8 mouse cellular contexts compared by ENCODE assay signal in genomic region chr6:115601715-115602523, GRCm38 (mm10). TPM values are rescaled to one million over a fixed set of nuclear protein-coding genes. Genes with fewer than 3 reads are reported as not detected.
DNase-seq lines count a peak whose midpoint lies in the region; ATAC-seq lines count a peak whose summit lies in the region.

Mkrn2 (plus strand) TSS chr6:115601902.

- under 1% methylated on average over 61 of the region's 61 CpGs for WGBS in intestine, embryonic 14.5 days
- WGBS in midbrain, embryonic 10.5 days: under 1% methylated on average over 52 of the region's 61 CpGs

- no peaks in the 10 kb centered on the region for H3K9me3 ChIP-seq in intestine, embryonic 14.5 days (ENCODE audit: control insufficient read depth, low read length)
- H3K9me3 ChIP-seq in midbrain, embryonic 10.5 days (replicated peaks): no peaks in the 10 kb centered on the region

- intact Hi-C loops in gastrocnemius, postnatal 36 days (cut with DNase I): no loop called here
- intact Hi-C loops in left cerebral cortex, postnatal 36 days (cut with DNase I): loop anchor here (5.0 kb wide), 1 partner anchor 75 kb away; the partner anchor contains the start of gene Raf1

- peak within 1 kb of the TSS; percentile 82 for H3K4me2 ChIP-seq in intestine, embryonic 14.5 days (ENCODE audit: low read length)

- peak within 1 kb of the TSS; percentile 60 for H3K27ac ChIP-seq in intestine, embryonic 14.5 days (ENCODE audit: low read depth)
- peak within 1 kb of the TSS; percentile 90 for H3K27ac ChIP-seq in midbrain, embryonic 10.5 days (replicated peaks)

- H3K4me3 ChIP-seq in intestine, embryonic 14.5 days (ENCODE audit: low read depth, low read length): peak within 1 kb of the TSS; percentile 70
- peak within 1 kb of the TSS; percentile 94 for H3K4me3 ChIP-seq in midbrain, embryonic 10.5 days

- peak; percentile 96 for ATAC-seq in intestine, embryonic 14.5 days (replicated peaks; ENCODE audit: low FRiP score, low TSS enrichment, low read depth)

- peak; percentile 58 for DNase-seq in adrenal gland, adult 8-10 months
- peak; percentile 90 for DNase-seq in embryo, embryonic 11 days
- peak; percentile 73 to 81 for DNase-seq in gastrocnemius, postnatal 36 days
- peak; percentile 97 for DNase-seq in intestine, embryonic 14.5 days (ENCODE audit: low spot score)
- DNase-seq in left cerebral cortex, postnatal 36 days (ENCODE audit: low spot score in 2 of 2): peak; percentile 82 to 84
- peak; percentile 89 for DNase-seq in midbrain, embryonic 10.5 days (ENCODE audit: low spot score)
- DNase-seq in right cerebral cortex, postnatal 36 days (ENCODE audit: low spot score in 2 of 2): peak; percentile 29 to 55
- peak; percentile 80 to 85 for DNase-seq in urinary bladder, postnatal 4 days (ENCODE audit: low spot score in 2 of 2)

- H3K4me1 ChIP-seq in intestine, embryonic 14.5 days (replicated peaks; ENCODE audit: control insufficient read depth, insufficient read depth, low read length): 0 out of 2 replicates have a peak, but pooled peaks cover 8% of the 10 kb centered on the region
- peaks cover 14% of the 10 kb centered on the region for H3K4me1 ChIP-seq in midbrain, embryonic 10.5 days

- no peaks in the 10 kb centered on the region for H3K27me3 ChIP-seq in intestine, embryonic 14.5 days (replicated peaks; ENCODE audit: control insufficient read depth, insufficient read depth, low read length)
- no peaks in the 10 kb centered on the region for H3K27me3 ChIP-seq in midbrain, embryonic 10.5 days (ENCODE audit: low read depth, poor library complexity, severe bottlenecking)

- 0 out of 2 replicates have a peak, but pooled peaks cover 9% of the 10 kb centered on the region for H3K36me3 ChIP-seq in intestine, embryonic 14.5 days (ENCODE audit: control insufficient read depth, insufficient read depth, low read length)
- no peaks in the 10 kb centered on the region; the same call in 1 of the 2 replicates for H3K36me3 ChIP-seq in midbrain, embryonic 10.5 days

- peak within 1 kb of the TSS; percentile 64 for H3K9ac ChIP-seq in intestine, embryonic 14.5 days (ENCODE audit: low read length)

RNA-seq across cellular contexts. Expression of gene Mkrn2, which starts in this region (rescaled TPM):
- 10 to 100 TPM; 37.8 to 44.7 (median 42.6) TPM for total RNA-seq in adrenal gland, adult 8-10 months (2022)
- 10 to 100 TPM; 42.8 to 50.6 TPM for total RNA-seq in gastrocnemius, postnatal 36 days (2021)
- 28.0 and 32.0 TPM in 2 replicates for polyA plus RNA-seq in intestine, embryonic 14.5 days (2014; fragmentation: Nextera tagmentation; extraction: Ambion mirVana)
- 10 to 100 TPM; 34.4 to 34.6 TPM for total RNA-seq in left cerebral cortex, postnatal 36 days (2021)
- polyA plus RNA-seq in midbrain, embryonic 10.5 days (2016; fragmentation: Nextera tagmentation; extraction: Ambion mirVana): 25.7 and 30.0 TPM in 2 replicates

Comparison
In these comparisons a context has a peak if more than half of its experiments do, and no peak if none do; other contexts are left out.
1. Peak in every context shown above with its lines: DNase-seq, ATAC-seq, H3K4me3 ChIP-seq and H3K27ac ChIP-seq.
2. DNase-seq: peak in every context shown above with its lines; median percentile 97 in intestine, embryonic 14.5 days; 90 in embryo, embryonic 11 days; 89 in midbrain, embryonic 10.5 days; 83 in left cerebral cortex, postnatal 36 days; 82 in urinary bladder, postnatal 4 days; 77 in gastrocnemius, postnatal 36 days; 58 in adrenal gland, adult 8-10 months; 42 in right cerebral cortex, postnatal 36 days.